16 mouse cellular contexts compared by ENCODE assay signal in genomic region chr2:35799073-35799472, GRCm38 (mm10).
"Had no signal": no experiment of that assay in that cellular context is flagged by ENCODE, and none has a peak within 500 bp of the region (broad histone marks: within the 10 kb centered on the region; RNA-seq: fewer than 3 reads in every experiment).

No protein-coding gene starts in this region.

- H3K4me1 ChIP-seq: midbrain, embryonic 10.5 days; midbrain, embryonic 12.5 days had no signal

- H3K9ac ChIP-seq: lung, embryonic 14.5 days; midbrain, embryonic 12.5 days had no signal

- H3K27me3 ChIP-seq: midbrain, embryonic 12.5 days had no signal

- H3K4me2 ChIP-seq: lung, embryonic 14.5 days; midbrain, embryonic 12.5 days had no signal

- DNase-seq: lung, adult 18-20 months; lung, embryonic 14.5 days; lung, postnatal 10 days; lung, postnatal 4 days; midbrain, embryonic 14.5 days; retina, postnatal 1 day; right cerebral cortex, adult 18-20 months; right cerebral cortex, postnatal 25 days; right cerebral cortex, postnatal 4 days; spleen, adult 18-20 months; thymus, adult 18-20 months; thymus, postnatal 14 days; thymus, postnatal 36 days had no signal

- H3K9me3 ChIP-seq: midbrain, embryonic 12.5 days had no signal

- H3K27ac ChIP-seq: midbrain, embryonic 10.5 days; midbrain, embryonic 12.5 days had no signal

- H3K36me3 ChIP-seq: midbrain, embryonic 10.5 days; midbrain, embryonic 12.5 days had no signal

- H3K4me3 ChIP-seq: midbrain, embryonic 10.5 days; midbrain, embryonic 12.5 days; myocyte had no signal
